Mouse (Mus musculus) G1E (cell line): ENCODE data around the gene Ctnnbl1.

ENCODE experiments used
- CTCF ChIP-seq: IDR thresholded peaks from 2 replicates; pipeline ENCODE4 v1.5.1; 2012; ENCODE audit warnings: low read depth, low read length, inconsistent platforms, mixed read lengths
- GATA1 ChIP-seq: IDR thresholded peaks from 2 replicates; pipeline ENCODE4 v1.6.1; 2012; ENCODE audit warnings: borderline replicate concordance, low read length, inconsistent platforms, mixed read lengths
- GATA2 ChIP-seq: IDR thresholded peaks from 2 replicates; pipeline ENCODE4 v1.6.1; 2012; ENCODE audit warnings: low read depth, low read length, inconsistent platforms, borderline replicate concordance
- POLR2AphosphoS5 ChIP-seq: IDR thresholded peaks from 2 replicates; pipeline ENCODE4 v1.6.1; 2012; ENCODE audit warnings: low read depth, low read length, inconsistent platforms; ENCODE audit not compliant: insufficient replicate concordance
- TAL1 ChIP-seq: conservative IDR thresholded peaks from 2 replicates; pipeline ENCODE4 v1.6.1; 2012; ENCODE audit warnings: low read depth, low read length, inconsistent platforms, mixed read lengths

DNA sequence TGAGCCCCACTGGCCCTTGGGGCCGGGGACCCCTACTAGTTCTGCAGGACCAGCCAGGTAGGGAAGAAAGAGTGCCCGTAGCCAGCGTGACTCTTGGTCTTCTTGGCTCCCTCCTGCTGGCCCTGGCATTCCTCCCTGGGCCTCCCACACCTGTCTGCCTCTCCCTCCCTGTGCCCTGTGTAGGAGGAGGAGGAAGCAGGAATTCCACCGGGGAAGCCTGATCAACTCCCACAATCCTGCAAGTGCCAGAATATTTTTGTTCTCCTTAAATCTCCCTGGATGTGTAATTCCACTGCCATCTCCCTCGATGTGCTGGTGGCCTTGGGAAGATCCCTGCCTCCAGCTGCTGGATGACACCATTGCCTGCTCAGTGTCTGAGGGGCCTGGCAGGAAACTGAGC, 187.3 kb downstream of the Ctnnbl1 start:
- TF ChIP-seq GATA1 (no peak), CTCF (no peak), TAL1 (no peak), POLR2AphosphoS5 (no peak), GATA2 (no peak)
